Mouse (Mus musculus) lung, postnatal 0 days (tissue): ENCODE data around the gene Capza1. TPM values are rescaled to one million over a fixed set of nuclear protein-coding genes. Genes with fewer than 3 reads are reported as not detected.

Source experiments
- ATAC-seq: fragments of 200-750 bp; cut with Nextera tagmentation; 2 replicates; pipeline ENCODE4 v1.8.0; 2017; ENCODE audit warnings: moderate library complexity
- DNase-seq: peaks from one replicate; pipeline ENCODE4 v3.0.0-alpha.2; 2016; ENCODE audit warnings: low spot score
- H3K27ac ChIP-seq: fragments of 300-500 bp; sonication (generic); 2 replicates; pipeline ENCODE4 v1.5.1; 2014; ENCODE audit warnings: antibody characterized with exemption, mild to moderate bottlenecking, low read length, mixed read lengths
- H3K27me3 ChIP-seq: fragments of 300-500 bp; sonication (generic); replicated peaks from 2 replicates; pipeline ENCODE4 v1.6.1; 2014; ENCODE audit warnings: low read length, mixed read lengths; ENCODE audit not compliant: insufficient read depth
- H3K36me3 ChIP-seq: fragments of 300-500 bp; sonication (generic); 2 replicates; pipeline ENCODE4 v1.6.1; 2014; ENCODE audit warnings: low read length, mixed read lengths; ENCODE audit not compliant: insufficient read depth
- H3K4me1 ChIP-seq: fragments of 300-500 bp; sonication (generic); 2 replicates; pipeline ENCODE4 v1.6.1; 2014; ENCODE audit warnings: antibody characterized with exemption, low read depth, low read length, mixed read lengths; ENCODE audit not compliant: insufficient read depth
- H3K4me2 ChIP-seq: fragments of 300-500 bp; sonication (generic); replicated peaks from 2 replicates; pipeline ENCODE4 v1.6.1; 2014; ENCODE audit warnings: low read depth, mild to moderate bottlenecking, low read length, moderate library complexity, mixed read lengths
- H3K4me3 ChIP-seq: fragments of 300-500 bp; sonication (generic); 2 replicates; pipeline ENCODE4 v1.5.1; 2014; ENCODE audit warnings: low read depth, low read length
- H3K9ac ChIP-seq: fragments of 300-500 bp; sonication (generic); replicated peaks from 2 replicates; pipeline ENCODE4 v1.6.1; 2014; ENCODE audit warnings: low read depth, mild to moderate bottlenecking
- H3K9me3 ChIP-seq: fragments of 300-500 bp; sonication (generic); 2 replicates; pipeline ENCODE4 v1.6.1; 2016; ENCODE audit warnings: low read length, mixed read lengths
- CTCF ChIP-seq: IDR thresholded peaks from 2 replicates; pipeline ENCODE4 v1.5.1; 2016; ENCODE audit warnings: antibody characterized with exemption, mild to moderate bottlenecking
- EP300 ChIP-seq: IDR thresholded peaks from 2 replicates; pipeline ENCODE4 v1.6.1; 2016; ENCODE audit warnings: antibody characterized with exemption, mild to moderate bottlenecking, control low read depth
- WGBS: fragments of 180-500 bp; shearing (Covaris S2); extraction: QIAGEN DNeasy Blood & Tissue Kit; methylation state at CpG from one replicate; pipeline ENCODE4 v1.1.7; 2014; 5-methylcytosine and 5-hydroxymethylcytosine counted together
- polyA plus RNA-seq: library from polyadenylated mRNA; unstranded; fragments of >200 nt; fragmentation: Nextera tagmentation; extraction: Ambion mirVana; gene quantifications from 2 replicates; pipeline ENCODE4 v1.2.1, GENCODE M21; 2015

Capza1 gene
- polyA plus RNA-seq, 1 experiment from 2014 or later, result 110 TPM

- H3K9me3 ChIP-seq, result no peaks in the 10 kb centered on the region
- peaks cover 13% of the 10 kb centered on the region; the same call in 1 of the 2 replicates for H3K36me3 ChIP-seq
- H3K4me2 ChIP-seq, result peak overlapping the region; percentile 66
- H3K9ac ChIP-seq, result peak overlapping the region; percentile 71
- peak; percentile 93 for ATAC-seq
- peaks cover 15% of the 10 kb centered on the region for H3K4me1 ChIP-seq
- DNase-seq, result peak; percentile 94
- H3K27ac ChIP-seq, result peak overlapping the region; percentile 88
- H3K27me3 ChIP-seq, result no peaks in the 10 kb centered on the region
- peak; percentile 84 for TF ChIP-seq CTCF
- no peak for TF ChIP-seq EP300
- H3K4me3 ChIP-seq, result peak overlapping the region; percentile 62
- 1% methylated on average over 39 of the region's 52 CpGs for WGBS
Measured at GRCm38 (mm10) chr3:104788561-104789311, 75.6 kb downstream of the Capza1 start.

DNA sequence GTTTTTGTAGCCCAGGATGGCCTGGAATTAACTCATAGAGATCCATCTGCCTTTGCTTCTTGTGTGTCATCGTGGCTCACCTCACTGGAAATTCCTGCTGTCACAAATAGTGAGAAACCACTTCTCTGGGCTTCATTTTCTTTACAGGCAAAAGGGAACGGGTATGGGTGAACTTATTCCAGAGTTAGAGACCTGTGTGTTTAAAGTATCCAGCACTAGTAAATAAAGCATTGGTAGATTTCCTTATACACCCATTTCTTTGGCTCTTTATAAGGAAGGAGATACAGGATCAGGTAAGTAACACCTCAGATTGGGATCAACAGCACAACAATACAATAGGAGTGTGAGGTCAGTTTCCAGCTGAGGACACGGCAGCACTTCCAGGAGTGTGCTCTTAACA lies 76.2 kb downstream of the Capza1 start, which contains the start of gene Rhoc:
Gene Rhoc, plus strand, starts transcription at position 301 of the 400 bp plus-strand sequence.
- DNase-seq (no peak), ATAC-seq (no peak)
- WGBS, result 22% methylated on average over 3 of the region's 3 CpGs
- Histone ChIP-seq H3K4me3 (peak within 1 kb of the TSS; percentile 62), H3K27ac (peak within 1 kb of the TSS; percentile 88), H3K27me3 (no peaks in the 10 kb centered on the region), H3K9ac (peak within 1 kb of the TSS; percentile 71), H3K4me2 (peak within 1 kb of the TSS; percentile 66), H3K36me3 (peaks cover 13% of the 10 kb centered on the region; the same call in 1 of the 2 replicates), H3K4me1 (peaks cover 13% of the 10 kb centered on the region; the same call in 1 of the 2 replicates), H3K9me3 (no peaks in the 10 kb centered on the region)
- TF ChIP-seq CTCF (no peak), EP300 (no peak)

DNA sequence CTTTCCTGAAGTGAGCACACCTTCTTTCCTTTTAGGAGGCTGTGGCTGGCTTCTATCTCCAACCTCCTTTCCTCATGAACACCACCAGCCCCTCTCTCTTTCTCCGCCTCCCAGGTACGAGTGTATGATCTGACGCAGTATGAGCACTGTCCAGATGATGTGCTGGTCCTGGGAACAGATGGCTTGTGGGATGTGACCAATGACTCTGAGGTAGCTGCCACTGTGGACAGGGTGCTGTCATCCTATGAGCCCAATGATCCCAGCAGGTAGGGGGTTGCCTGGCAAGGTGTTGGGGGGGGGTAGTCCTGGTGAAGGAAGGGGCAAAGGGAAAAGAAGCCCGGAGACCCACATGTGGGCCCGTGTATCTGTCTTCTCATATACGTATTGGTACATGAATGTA lies 79.0 kb downstream of the Capza1 start:
- H3K4me2 ChIP-seq, result no peak overlapping the region
- DNase-seq, result no peak
- H3K9ac ChIP-seq, result no peak overlapping the region
- H3K27me3 ChIP-seq, result 0 out of 2 replicates have a peak, but pooled peaks cover 4% of the 10 kb centered on the region
- H3K27ac ChIP-seq, result no peak overlapping the region
- peaks cover 22% of the 10 kb centered on the region; the same call in 1 of the 2 replicates for H3K4me1 ChIP-seq
- H3K4me3 ChIP-seq, result no peak overlapping the region
- ATAC-seq, result no peak
- no peaks in the 10 kb centered on the region for H3K9me3 ChIP-seq
- WGBS, result 79% methylated on average over 6 of the region's 6 CpGs
- H3K36me3 ChIP-seq, result no peaks in the 10 kb centered on the region
- TF ChIP-seq CTCF (no peak), EP300 (no peak)

GRCm38 (mm10) chr3:104783971-104784500 lies 80.3 kb downstream of the Capza1 start:
- Histone ChIP-seq H3K36me3 (no peaks in the 10 kb centered on the region), H3K9me3 (no peaks in the 10 kb centered on the region), H3K9ac (no peak overlapping the region), H3K4me1 (peaks cover 17% of the 10 kb centered on the region; the same call in 1 of the 2 replicates), H3K27me3 (peaks cover 15% of the 10 kb centered on the region; the same call in 1 of the 2 replicates), H3K4me2 (no peak overlapping the region; the same call in 1 of the 2 replicates), H3K4me3 (no peak overlapping the region), H3K27ac (no peak overlapping the region)
- 29% methylated on average over 14 of the region's 14 CpGs for WGBS
- ATAC-seq, result no peak
- peak; percentile 24 for DNase-seq
- TF ChIP-seq EP300, result peak; percentile 64
- no peak for TF ChIP-seq CTCF

DNA sequence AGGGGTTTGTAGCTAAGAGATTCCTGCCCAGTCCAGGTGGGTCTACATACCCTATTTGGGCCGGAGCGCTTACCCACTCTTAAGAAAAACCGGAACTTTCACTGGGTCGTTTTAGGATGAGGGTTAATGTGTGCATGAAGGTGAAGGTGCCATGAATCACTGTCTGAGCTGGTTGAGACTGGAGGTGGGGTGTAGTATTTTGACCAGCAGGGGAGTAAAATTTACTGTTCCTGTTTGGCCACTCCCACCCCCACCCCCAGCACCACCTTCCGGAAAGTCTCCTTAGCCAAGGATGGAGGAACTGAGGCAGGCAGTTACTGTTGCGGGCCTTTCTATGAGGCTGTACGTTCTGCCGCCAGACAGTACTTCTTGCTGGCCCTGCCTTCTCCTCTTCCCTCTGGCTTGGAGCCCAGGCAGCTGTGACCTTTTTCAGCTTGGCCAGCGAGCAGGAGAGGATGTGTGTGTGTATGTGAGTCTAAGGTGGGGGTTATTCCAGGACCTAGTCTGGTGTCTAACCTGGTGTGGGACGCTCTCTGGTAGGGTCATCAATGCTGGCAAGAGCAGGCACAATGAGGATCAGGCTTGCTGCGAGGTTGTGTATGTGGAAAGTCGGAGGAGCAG lies 82.1 kb downstream of the Capza1 start:
- TF ChIP-seq EP300 (no peak), CTCF (no peak; the same call in 1 of the 2 replicates)
- 20% methylated on average over 12 of the region's 12 CpGs for WGBS
- H3K4me2 ChIP-seq, result peak overlapping the region; percentile 93
- H3K27me3 ChIP-seq, result peaks cover 24% of the 10 kb centered on the region
- 0 out of 2 replicates have a peak, but pooled peaks have one; percentile 15 for ATAC-seq
- H3K9ac ChIP-seq, result no peak overlapping the region
- H3K36me3 ChIP-seq, result no peaks in the 10 kb centered on the region
- peak overlapping the region; percentile 43; the same call in 1 of the 2 replicates for H3K4me3 ChIP-seq
- peak; percentile 46 for DNase-seq
- H3K4me1 ChIP-seq, result peaks cover 17% of the 10 kb centered on the region; the same call in 1 of the 2 replicates
- no peak overlapping the region for H3K27ac ChIP-seq
- H3K9me3 ChIP-seq, result no peaks in the 10 kb centered on the region

GRCm38 (mm10) chr3:104781471-104781903 lies 82.8 kb downstream of the Capza1 start, which contains the start of gene Fam19a3:
Gene Fam19a3 (minus strand): TSS chr3:104781840.
- H3K9me3 ChIP-seq, result no peaks in the 10 kb centered on the region
- under 1% methylated on average over 26 of the region's 26 CpGs for WGBS
- peaks cover 17% of the 10 kb centered on the region; the same call in 1 of the 2 replicates for H3K4me1 ChIP-seq
- ATAC-seq (peak; percentile 5; the same call in 1 of the 2 replicates), DNase-seq (peak; percentile 49)
- H3K27me3 ChIP-seq, result peaks cover 31% of the 10 kb centered on the region
- H3K4me3 ChIP-seq, result peak within 1 kb of the TSS; percentile 43
- no peak within 1 kb of the TSS for H3K27ac ChIP-seq
- H3K9ac ChIP-seq, result peak within 1 kb of the TSS; percentile 32
- peak within 1 kb of the TSS; percentile 93 for H3K4me2 ChIP-seq
- TF ChIP-seq EP300 (no peak), CTCF (no peak)
- no peaks in the 10 kb centered on the region for H3K36me3 ChIP-seq
